Mouse (Mus musculus) kidney, postnatal 36 days (tissue): ENCODE data around the gene Olfr1391.
"Not testable (repeated sequence)": the region's sequence is repeated elsewhere in the genome, so short reads cannot be mapped to it uniquely, and the experiment has no call there.

Experiments
- DNase-seq, 2 experiments: peaks; one replicate each; pipeline ENCODE4 v3.0.0; 2021 to 2022; ENCODE audit warnings: mixed read lengths in 2 of 2

Olfr1391 gene

GRCm38 (mm10) chr11:49322442-49322841, at the start of gene Olfr1391:
Gene Olfr1391, plus strand, starts transcription at chr11:49322742.
- DNase-seq, result no peak

DNA sequence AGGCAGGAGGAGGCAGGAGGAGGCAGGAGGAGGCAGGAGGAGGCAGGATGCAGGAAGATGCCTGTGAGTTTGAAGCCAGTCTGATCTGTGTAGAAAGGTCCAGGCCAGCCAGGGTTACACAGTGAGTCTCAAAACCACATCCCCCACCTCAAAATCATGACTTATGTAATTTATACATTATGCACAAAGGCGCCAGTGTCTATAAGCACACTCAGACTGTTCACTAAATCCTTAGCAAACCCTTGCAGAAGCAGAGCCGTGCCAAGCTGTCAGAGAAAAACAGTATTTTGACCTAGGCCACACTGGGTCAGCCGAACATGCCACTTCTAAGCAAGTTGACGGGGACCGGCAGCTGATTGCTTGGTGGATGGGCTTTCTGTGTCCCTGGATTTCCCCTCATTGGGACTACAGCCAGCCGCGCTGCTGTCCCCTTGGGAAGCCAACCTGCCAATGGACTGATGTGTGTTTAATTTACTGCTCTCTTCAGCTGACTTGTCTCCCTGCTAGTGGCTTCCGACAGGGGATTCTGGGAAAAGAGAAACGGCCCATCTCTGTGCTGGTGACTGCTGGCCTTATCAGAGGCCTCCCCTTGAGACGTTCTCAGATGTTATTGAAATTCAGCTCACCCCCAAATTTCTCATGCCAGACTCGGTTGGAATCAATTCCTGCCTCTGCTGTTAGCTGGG, 48.6 kb upstream of the Olfr1391 start:
- no peak for DNase-seq

DNA sequence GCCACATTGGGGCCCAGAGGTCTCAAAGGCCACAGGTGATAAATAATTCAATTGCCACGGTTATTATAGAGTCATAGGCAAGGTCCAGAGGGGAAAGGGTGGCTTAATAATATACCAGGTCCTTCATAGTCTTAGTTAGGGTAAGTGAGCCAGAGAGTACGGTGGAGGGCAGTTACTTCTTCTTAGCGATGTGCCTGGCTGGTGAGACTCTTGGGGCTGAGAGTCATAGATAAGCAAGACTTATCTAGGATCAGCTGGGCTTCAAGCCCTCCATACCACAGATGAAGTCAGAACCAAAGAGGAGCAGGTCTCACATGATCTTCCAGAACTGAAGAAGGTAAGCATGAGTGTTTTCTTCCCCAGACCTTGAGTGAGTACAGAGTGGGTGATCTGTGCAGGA, 44.3 kb upstream of the Olfr1391 start, which contains the start of gene Olfr1393:
TSS of gene Olfr1393 (plus strand) at position 83 of the 400 bp plus-strand sequence.
- DNase-seq, result no peak

DNA sequence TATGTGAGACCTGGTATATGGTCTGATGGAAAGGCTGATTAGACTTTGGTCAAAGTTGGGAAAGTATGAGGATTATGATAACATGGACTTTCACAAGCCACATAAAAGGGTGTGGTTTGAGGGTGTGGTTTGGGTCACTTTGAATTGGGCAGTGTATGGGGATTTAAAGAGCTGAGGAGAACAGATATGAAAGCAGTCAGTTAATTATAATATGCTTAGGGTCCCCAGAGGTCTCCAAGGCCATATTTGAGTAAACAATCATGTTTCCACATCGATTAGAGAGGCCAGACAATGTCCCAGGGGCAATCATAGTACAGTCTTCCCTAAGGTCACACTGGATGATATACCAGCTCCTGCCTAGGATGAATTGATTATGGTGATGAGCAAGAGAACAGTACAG, 37.6 kb upstream of the Olfr1391 start, which contains the start of gene Olfr1392:
TSS of gene Olfr1392 (plus strand) at position 301 of the 400 bp plus-strand sequence.
- DNase-seq, result not testable (repeated sequence)

- DNase-seq, result no peak
Observed at GRCm38 (mm10) chr11:49287251-49287650, 35.3 kb upstream of the Olfr1391 start.

GRCm38 (mm10) chr11:49292777-49293176, 29.8 kb upstream of the Olfr1391 start:
- no peak for DNase-seq

DNA sequence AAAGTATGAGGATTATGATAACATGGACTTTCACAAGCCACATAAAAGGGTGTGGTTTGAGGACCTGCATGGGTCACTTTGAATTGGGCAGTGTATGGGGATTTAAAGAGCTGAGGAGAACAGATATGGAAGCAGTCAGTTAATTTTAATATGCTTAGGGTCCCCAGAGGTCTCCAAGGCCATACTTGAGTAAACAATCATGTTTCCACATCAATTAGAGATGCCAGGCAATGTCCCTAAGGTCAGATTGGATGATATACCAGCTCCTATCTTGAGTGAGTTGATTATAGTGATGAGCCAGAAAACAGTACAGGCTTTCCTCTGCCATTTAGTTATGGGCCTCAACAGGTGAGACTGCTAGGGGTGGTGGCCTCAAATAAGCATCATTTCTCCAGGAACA, 18.1 kb upstream of the Olfr1391 start, which contains the start of gene Olfr10:
TSS of gene Olfr10 (plus strand) at position 301 of the 400 bp plus-strand sequence.
- no peak for DNase-seq

DNA sequence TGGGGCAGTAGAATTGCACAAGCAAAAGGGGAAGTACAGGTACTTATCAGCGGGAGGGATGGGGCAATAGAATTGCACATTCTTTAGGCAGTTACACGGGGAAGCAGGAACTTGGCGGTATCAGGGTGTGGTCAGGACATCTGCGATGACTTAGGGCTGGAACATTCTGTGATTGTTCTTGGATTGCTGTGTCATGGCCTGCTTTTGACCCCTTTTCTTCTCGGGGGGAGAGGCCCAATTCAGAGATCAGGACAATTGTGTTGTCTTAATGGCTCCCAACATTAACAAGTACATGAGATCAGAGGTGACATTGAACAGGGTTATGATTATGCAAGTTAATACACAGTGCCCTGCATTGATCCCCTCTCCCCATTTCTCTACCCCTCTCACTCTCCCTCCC, 14.0 kb upstream of the Olfr1391 start:
- not testable (repeated sequence) for DNase-seq

- no peak for DNase-seq
Observed at GRCm38 (mm10) chr11:49326726-49327125, 4.2 kb downstream of the Olfr1391 start.

- no peak for DNase-seq
Observed at GRCm38 (mm10) chr11:49329686-49330085, 7.1 kb downstream of the Olfr1391 start.

- DNase-seq, result no peak
Observed at GRCm38 (mm10) chr11:49334888-49335287, 12.3 kb downstream of the Olfr1391 start, which contains the start of gene Olfr1390. Gene Olfr1390, plus strand, starts transcription at chr11:49335188.

GRCm38 (mm10) chr11:49337150-49337832, 14.7 kb downstream of the Olfr1391 start:
- DNase-seq, result no peak
